Mouse (Mus musculus) cerebellum, adult 2 months (tissue): ENCODE measurements around the gene Nectin4. TPM values are rescaled to one million over a fixed set of nuclear protein-coding genes. Genes with fewer than 3 reads are reported as not detected.

Source experiments
- DNase-seq, 2 experiments: peaks; one replicate each; pipeline ENCODE4 v3.0.0; 2021
- H3K27ac ChIP-seq: fragments of 200-500 bp; 2 replicates; pipeline ENCODE4 v1.5.1; 2012; ENCODE audit warnings: low read length, control low read depth, inconsistent platforms; ENCODE audit not compliant: insufficient read depth
- H3K27me3 ChIP-seq: fragments of 200-500 bp; 2 replicates; pipeline ENCODE4 v1.6.1; 2012; ENCODE audit warnings: inconsistent platforms, mild to moderate bottlenecking, low read length, moderate library complexity; ENCODE audit not compliant: control insufficient read depth, insufficient read depth
- H3K4me1 ChIP-seq: fragments of 200-500 bp; 2 replicates; pipeline ENCODE4 v1.6.1; 2011; ENCODE audit warnings: low read length; ENCODE audit not compliant: control insufficient read depth, insufficient read depth
- H3K4me3 ChIP-seq: fragments of 200-500 bp; replicated peaks from 2 replicates; pipeline ENCODE3; 2011; ENCODE audit warnings: mild to moderate bottlenecking, low read depth, low read length, control low read depth; ENCODE audit not compliant: insufficient read depth
- CTCF ChIP-seq: fragments of 200-500 bp; IDR thresholded peaks from 2 replicates; pipeline ENCODE4 v1.5.1; 2011; ENCODE audit warnings: low read depth, mild to moderate bottlenecking, control low read depth, low read length, moderate library complexity, borderline replicate concordance; ENCODE audit not compliant: insufficient read depth
- POLR2A ChIP-seq: fragments of 200-500 bp; IDR thresholded peaks from 2 replicates; pipeline ENCODE4 v1.6.1; 2011; ENCODE audit warnings: low read length, control low read depth, borderline replicate concordance; ENCODE audit not compliant: insufficient read depth
- WGBS: fragments of 180-500 bp; shearing (Covaris S2); methylation state at CpG from one replicate; pipeline ENCODE4 v1.1.7; 2018; 5-methylcytosine and 5-hydroxymethylcytosine counted together
- polyA plus RNA-seq: library from polyadenylated mRNA; depleted of rRNA; stranded (reverse); fragments of >200 nt; gene quantifications from 2 replicates; pipeline ENCODE4 v1.2.3, GENCODE M21; 2012

Nectin4 gene
- polyA plus RNA-seq, 1 experiment, result 11.9 TPM

DNA sequence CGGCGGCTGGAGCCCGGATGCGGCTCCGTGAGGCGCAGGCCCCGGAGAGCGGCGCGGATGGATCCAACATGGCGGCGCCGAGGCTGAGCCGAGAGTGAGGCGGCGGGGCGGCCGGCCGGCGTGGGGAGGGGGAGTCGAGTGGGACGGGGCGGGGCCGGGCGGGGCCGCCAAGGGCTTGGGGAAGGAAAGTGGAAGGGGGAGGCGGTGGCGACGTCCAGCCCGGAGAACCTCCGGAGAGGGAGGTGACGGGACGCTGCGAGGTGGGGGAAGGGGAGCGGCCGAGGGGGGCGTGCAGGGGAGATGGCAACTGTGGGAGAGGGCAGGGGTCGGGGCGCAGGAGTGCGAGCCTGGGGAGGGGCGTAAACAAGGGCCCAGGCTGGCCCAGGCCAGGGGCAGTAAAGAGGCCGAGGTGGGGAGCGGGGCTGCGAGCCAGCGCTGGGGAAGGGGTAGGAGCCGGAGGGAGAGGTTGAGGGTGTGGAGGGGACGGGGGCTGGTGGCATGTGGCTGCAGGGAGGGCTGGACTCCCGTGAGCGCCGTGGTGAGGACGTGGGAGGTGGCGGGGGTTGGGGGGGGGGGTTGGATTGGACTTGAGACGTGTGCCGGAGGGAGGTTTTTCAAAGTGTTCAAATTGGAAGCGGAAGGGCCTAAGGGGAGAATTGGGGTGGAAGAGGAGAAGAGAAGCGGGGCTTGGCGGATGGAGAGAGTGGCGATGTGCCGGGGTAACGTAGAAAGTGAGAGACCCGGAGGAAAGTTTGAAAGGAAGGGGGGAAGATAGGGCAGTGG is 40.3 kb upstream of the Nectin4 start:
- Histone ChIP-seq H3K4me1 (peaks cover 15% of the 10 kb centered on the region), H3K4me3 (peak overlapping the region; percentile 85), H3K27ac (peak overlapping the region; percentile 97; the same call in 1 of the 2 replicates), H3K27me3 (no peaks in the 10 kb centered on the region)
- no peak for TF ChIP-seq POLR2A
- TF ChIP-seq CTCF, result no peak
- WGBS, result 2% methylated on average over 51 of the region's 61 CpGs
- peak; percentile 30 to 56 for DNase-seq

GRCm38 (mm10) chr1:171330216-171330560 is 39.7 kb upstream of the Nectin4 start:
- no peak for TF ChIP-seq CTCF
- 0% methylated on average over 4 of the region's 4 CpGs for WGBS

DNA sequence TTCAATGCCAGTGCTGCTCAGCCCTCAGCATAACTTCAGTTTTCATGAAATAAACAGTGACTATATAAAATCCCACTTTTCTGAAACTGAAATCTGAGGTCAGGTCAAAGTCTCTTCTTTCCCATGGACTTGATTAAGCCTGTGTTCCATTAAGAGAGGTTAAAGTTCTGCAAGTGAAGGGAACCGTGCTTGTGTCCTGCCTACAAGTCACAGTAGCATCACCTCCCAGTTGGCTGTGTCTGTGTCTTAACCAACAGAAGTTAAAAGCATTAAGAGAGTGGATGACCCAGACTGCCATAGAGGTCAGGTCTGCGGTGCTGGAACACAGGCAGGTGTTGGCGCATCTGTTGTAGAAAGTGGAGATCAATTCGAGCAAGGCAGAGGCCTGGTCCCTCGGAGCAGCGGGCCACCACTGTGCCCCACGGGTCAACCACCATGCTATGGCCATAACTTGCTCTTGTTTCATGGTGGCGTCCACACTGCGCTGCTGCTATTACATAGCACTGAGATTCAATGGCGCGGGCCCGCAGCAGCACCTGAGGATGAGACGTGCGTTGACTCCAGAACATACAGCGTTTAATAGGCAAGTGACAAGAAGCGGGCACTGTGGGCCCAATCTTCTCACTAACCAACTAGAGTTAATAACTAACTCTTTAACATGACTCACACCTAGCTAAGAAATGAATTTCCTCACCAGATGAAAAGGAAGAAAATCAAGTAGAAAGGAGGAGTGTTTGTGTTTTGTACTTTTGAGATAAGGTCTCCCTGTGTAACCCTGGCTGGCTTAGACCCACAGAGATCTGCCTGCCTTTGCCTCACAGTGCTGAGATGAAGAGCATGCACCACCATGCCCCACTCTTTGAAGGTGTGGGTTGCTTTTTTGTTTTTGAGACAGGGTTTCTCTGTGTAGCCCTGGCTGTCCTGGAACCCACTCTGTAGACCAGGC is 27.4 kb upstream of the Nectin4 start:
- H3K4me3 ChIP-seq, result no peak overlapping the region
- H3K4me1 ChIP-seq, result no peaks in the 10 kb centered on the region
- H3K27me3 ChIP-seq, result no peaks in the 10 kb centered on the region
- H3K27ac ChIP-seq, result no peak overlapping the region
- no peak for DNase-seq
- 94% methylated on average over 16 of the region's 16 CpGs for WGBS
- TF ChIP-seq POLR2A, result no peak
- TF ChIP-seq CTCF, result no peak

More at GRCm38 (mm10) chr1:171330216-171330560, 39.7 kb upstream of the Nectin4 start:
- DNase-seq, result no peak
- peak overlapping the region; percentile 4; the same call in 1 of the 2 replicates for H3K27ac ChIP-seq
- no peaks in the 10 kb centered on the region for H3K27me3 ChIP-seq
- H3K4me3 ChIP-seq, result peak overlapping the region; percentile 85
- H3K4me1 ChIP-seq, result peaks cover 15% of the 10 kb centered on the region

DNA sequence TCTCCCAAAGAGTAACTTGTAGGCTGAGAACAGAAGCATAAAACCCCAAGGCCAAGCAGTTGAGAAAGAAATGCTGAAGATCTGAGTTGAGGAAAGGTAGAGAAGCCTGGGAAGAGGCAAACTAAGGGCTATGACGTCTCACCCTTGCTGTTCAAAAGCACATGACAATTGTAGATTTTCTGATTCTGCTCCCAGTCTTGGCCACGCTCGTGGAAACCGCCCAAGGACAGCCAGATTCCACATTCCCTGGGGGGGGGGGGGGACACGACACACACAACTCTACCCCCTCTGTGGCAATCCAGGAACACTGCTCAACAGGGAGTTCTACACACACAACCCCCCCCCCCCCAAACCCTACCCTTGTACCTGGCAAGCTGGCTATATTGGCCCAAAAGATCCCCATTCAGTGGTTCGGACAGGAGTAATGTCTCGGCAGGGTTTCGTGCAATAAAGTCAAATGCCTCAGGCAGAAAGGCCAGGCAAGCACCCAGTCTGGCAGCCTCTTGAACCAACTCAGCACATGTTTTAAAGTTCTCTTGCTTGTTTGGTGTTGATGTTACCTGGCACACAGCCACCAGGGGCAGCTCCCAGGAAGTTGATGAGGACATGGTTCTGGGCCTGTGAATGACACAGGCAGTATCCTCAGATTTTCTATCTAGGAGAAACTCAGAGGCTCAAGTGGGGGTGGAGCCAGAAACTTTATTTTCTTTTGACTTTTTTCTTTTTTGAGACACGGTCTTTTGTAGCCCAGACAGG is 25.8 kb upstream of the Nectin4 start:
- H3K4me3 ChIP-seq, result no peak overlapping the region
- H3K27me3 ChIP-seq, result no peaks in the 10 kb centered on the region
- H3K27ac ChIP-seq, result no peak overlapping the region
- WGBS, result 48% methylated on average over 9 of the region's 9 CpGs
- peak; percentile 34 to 39 for DNase-seq
- peaks cover 4% of the 10 kb centered on the region; the same call in 1 of the 2 replicates for H3K4me1 ChIP-seq
- TF ChIP-seq CTCF (no peak), POLR2A (no peak)

GRCm38 (mm10) chr1:171344715-171345114 is 25.2 kb upstream of the Nectin4 start:
- H3K27ac ChIP-seq, result no peak overlapping the region
- WGBS, result 64% methylated on average over 9 of the region's 9 CpGs

GRCm38 (mm10) chr1:171345225-171346094 is 24.4 kb upstream of the Nectin4 start, which contains the start of the genes Nit1 and Pfdn2:
Gene Nit1 (minus strand): TSS chr1:171345646.
Gene Pfdn2 (plus strand): TSS chr1:171345670.
- WGBS, result under 1% methylated on average over 53 of the region's 53 CpGs
- Histone ChIP-seq H3K4me1 (peaks cover 6% of the 10 kb centered on the region), H3K27ac (peak within 1 kb of the TSS; percentile 23; the same call in 1 of the 2 replicates), H3K4me3 (peak within 1 kb of the TSS; percentile 74), H3K27me3 (no peaks in the 10 kb centered on the region)
- TF ChIP-seq CTCF, result no peak
- peak; percentile 82 for TF ChIP-seq POLR2A
- peak; percentile 91 to 92 for DNase-seq

More at GRCm38 (mm10) chr1:171344715-171345114, 25.2 kb upstream of the Nectin4 start:
- peaks cover 4% of the 10 kb centered on the region; the same call in 1 of the 2 replicates for H3K4me1 ChIP-seq
- peak overlapping the region; percentile 74 for H3K4me3 ChIP-seq
- TF ChIP-seq POLR2A, result no peak
- no peak for TF ChIP-seq CTCF
- DNase-seq, result no peak
- no peaks in the 10 kb centered on the region for H3K27me3 ChIP-seq
